8 mouse cellular contexts compared by ENCODE assay signal in the genomic region with DNA sequence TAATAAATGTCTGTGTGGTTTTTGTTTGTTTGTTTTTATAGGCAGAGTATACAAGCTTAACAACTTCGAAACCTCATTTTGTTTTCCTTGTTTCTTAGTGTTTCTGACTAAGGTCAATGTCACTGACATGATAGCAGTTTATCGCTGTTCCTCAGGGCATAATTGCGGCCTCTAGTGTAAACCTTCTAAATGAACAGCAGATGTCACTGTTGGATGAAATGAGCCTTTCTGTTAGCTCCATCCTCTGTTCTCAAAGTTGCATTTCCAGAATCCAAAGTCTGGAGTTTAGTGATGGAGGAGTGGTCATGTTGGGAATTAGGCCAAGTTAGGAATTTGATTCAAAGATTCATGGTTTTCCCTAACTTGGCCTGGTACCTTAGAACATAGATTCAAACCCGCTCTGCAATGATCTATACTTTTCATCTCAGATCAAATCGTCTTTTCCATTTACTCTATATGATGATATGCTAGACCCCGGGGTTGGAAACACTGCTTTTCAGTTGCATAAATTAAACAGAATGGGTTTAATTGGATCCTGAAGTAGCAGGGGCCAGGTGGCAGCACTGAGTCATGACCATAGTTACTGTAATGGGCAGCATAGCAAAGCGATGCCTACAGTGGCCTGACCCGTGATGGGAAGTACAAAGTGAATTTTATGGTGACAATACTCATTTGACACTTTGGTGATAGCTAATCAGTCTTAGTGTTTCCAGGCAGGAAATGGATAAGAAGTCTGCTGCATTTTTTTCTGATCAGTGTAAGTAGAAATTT.
DNase-seq lines count a peak whose midpoint lies in the region; ATAC-seq lines count a peak whose summit lies in the region.
"Had no signal": no experiment of that assay in that cellular context is flagged by ENCODE, and none has a peak within 500 bp of the region (broad histone marks: within the 10 kb centered on the region; RNA-seq: fewer than 3 reads in every experiment).

No protein-coding gene starts in this region.

- peak; percentile 22 to 31 for DNase-seq in left cerebral cortex, postnatal 10 days (ENCODE audit: extremely low spot score in 1 of 2, low spot score in 2 of 2)
- DNase-seq in left cerebral cortex, adult 8-10 months (ENCODE audit: low spot score in 2 of 2), result no peak
- DNase-seq in Muller cell, postnatal 12 days (ENCODE audit: inconsistent ontology term), result peak; percentile 23
- DNase-seq in embryo, embryonic 11.5 days (ENCODE audit: low read depth, low spot score), result peak; percentile 9
- DNase-seq in mesoderm, embryonic 11.5 days (ENCODE audit: low read depth, low spot score), result peak; percentile 35
- DNase-seq in spleen, postnatal 10 days (ENCODE audit: low spot score in 2 of 2), result no peak
- DNase-seq: gastrocnemius, postnatal 36 days had no signal

- intact Hi-C loops in left cerebral cortex, postnatal 10 days (cut with DNase I), result no loop called here

- ATAC-seq in megakaryocyte, adult 5-6 weeks (ENCODE audit: poor library complexity, severe bottlenecking), result no peak

Comparison
In these comparisons a context has a peak if more than half of its experiments do, and no peak if none do; other contexts are left out.
1. DNase-seq: peak in left cerebral cortex, postnatal 10 days (2 of 2), Muller cell, postnatal 12 days (single experiment), embryo, embryonic 11.5 days (single experiment) and mesoderm, embryonic 11.5 days (single experiment); none in left cerebral cortex, adult 8-10 months (0 of 2) and spleen, postnatal 10 days (0 of 2).